Mouse (Mus musculus): ENCODE measurements around the gene Tarm1. TPM values are rescaled to one million over a fixed set of nuclear protein-coding genes. Genes with fewer than 3 reads are reported as not detected.

Gene Tarm1
- polyA plus RNA-seq, 1 experiment = 0.84 TPM

DNA sequence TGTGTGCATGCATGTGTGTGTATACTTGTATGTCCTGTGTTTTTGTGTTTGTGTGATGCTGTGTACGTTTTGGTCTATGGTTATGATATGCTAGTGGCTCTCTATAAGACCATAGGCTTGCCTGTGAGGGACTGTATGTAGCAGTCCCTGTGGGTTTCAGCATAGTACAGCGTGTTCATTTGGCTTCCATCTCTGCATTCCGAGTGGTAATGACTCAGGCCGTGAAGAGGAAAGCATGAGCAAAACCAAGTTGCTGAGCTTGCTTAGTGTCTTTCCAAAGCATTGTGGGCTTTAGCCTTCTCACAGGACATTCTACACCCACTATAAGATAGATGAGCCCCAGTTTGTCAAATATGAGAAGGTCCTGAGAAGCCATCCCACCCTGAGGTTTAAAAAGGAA is 39.1 kb downstream of the Tarm1 start:
- Histone ChIP-seq H3K4me1 (ENCODE audit: control insufficient read depth, insufficient read depth, low read length) (no peaks in the 10 kb centered on the region), H3K27me3 (ENCODE audit: control insufficient read depth, insufficient read depth, low read length) (no peaks in the 10 kb centered on the region), H3K27ac (ENCODE audit: insufficient read depth, low read length) (no peak overlapping the region), H3K4me3 (replicated peaks; ENCODE audit: insufficient read depth, low read depth, low read length) (no peak overlapping the region)
- TF ChIP-seq POLR2A (IDR thresholded peaks at IDR 0.05; ENCODE audit: borderline replicate concordance, insufficient read depth, low read length) = no peak
- TF ChIP-seq CTCF (IDR thresholded peaks at IDR 0.05; ENCODE audit: borderline replicate concordance, insufficient read depth, low read depth, low read length) = no peak
- 68% methylated on average over 4 of the region's 4 CpGs for WGBS
- no peak for DNase-seq

GRCm38 (mm10) chr7:3460261-3460660 is 42.2 kb downstream of the Tarm1 start:
- DNase-seq = no peak
- Histone ChIP-seq H3K27ac (ENCODE audit: insufficient read depth, low read length) (no peak overlapping the region), H3K4me3 (replicated peaks; ENCODE audit: insufficient read depth, low read depth, low read length) (no peak overlapping the region), H3K27me3 (ENCODE audit: control insufficient read depth, insufficient read depth, low read length) (no peaks in the 10 kb centered on the region), H3K4me1 (ENCODE audit: control insufficient read depth, insufficient read depth, low read length) (no peaks in the 10 kb centered on the region)
- 62% methylated on average over 8 of the region's 8 CpGs for WGBS
- TF ChIP-seq CTCF (IDR thresholded peaks at IDR 0.05; ENCODE audit: borderline replicate concordance, insufficient read depth, low read depth, low read length) = no peak
- no peak for TF ChIP-seq POLR2A (IDR thresholded peaks at IDR 0.05; ENCODE audit: borderline replicate concordance, insufficient read depth, low read length)

- WGBS = 78% methylated on average over 9 of the region's 9 CpGs
- no peaks in the 10 kb centered on the region for H3K27me3 ChIP-seq (ENCODE audit: control insufficient read depth, insufficient read depth, low read length)
- no peak overlapping the region for H3K27ac ChIP-seq (ENCODE audit: insufficient read depth, low read length)
- TF ChIP-seq POLR2A (IDR thresholded peaks at IDR 0.05; ENCODE audit: borderline replicate concordance, insufficient read depth, low read length) (no peak), CTCF (IDR thresholded peaks at IDR 0.05; ENCODE audit: borderline replicate concordance, insufficient read depth, low read depth, low read length) (no peak)
- DNase-seq = no peak
- no peaks in the 10 kb centered on the region for H3K4me1 ChIP-seq (ENCODE audit: control insufficient read depth, insufficient read depth, low read length)
- H3K4me3 ChIP-seq (replicated peaks; ENCODE audit: insufficient read depth, low read depth, low read length) = no peak overlapping the region
Observed at GRCm38 (mm10) chr7:3457841-3458217, 44.6 kb downstream of the Tarm1 start.

- H3K4me1 ChIP-seq (ENCODE audit: control insufficient read depth, insufficient read depth, low read length) = no peaks in the 10 kb centered on the region
- TF ChIP-seq CTCF (IDR thresholded peaks at IDR 0.05; ENCODE audit: borderline replicate concordance, insufficient read depth, low read depth, low read length) (no peak), POLR2A (IDR thresholded peaks at IDR 0.05; ENCODE audit: borderline replicate concordance, insufficient read depth, low read length) (no peak)
- H3K27me3 ChIP-seq (ENCODE audit: control insufficient read depth, insufficient read depth, low read length) = no peaks in the 10 kb centered on the region
- no peak overlapping the region for H3K27ac ChIP-seq (ENCODE audit: insufficient read depth, low read length)
- no peak overlapping the region for H3K4me3 ChIP-seq (replicated peaks; ENCODE audit: insufficient read depth, low read depth, low read length)
- DNase-seq = no peak
- 89% methylated on average over 10 of the region's 10 CpGs for WGBS
Observed at GRCm38 (mm10) chr7:3457111-3457840, 45.1 kb downstream of the Tarm1 start.

DNA sequence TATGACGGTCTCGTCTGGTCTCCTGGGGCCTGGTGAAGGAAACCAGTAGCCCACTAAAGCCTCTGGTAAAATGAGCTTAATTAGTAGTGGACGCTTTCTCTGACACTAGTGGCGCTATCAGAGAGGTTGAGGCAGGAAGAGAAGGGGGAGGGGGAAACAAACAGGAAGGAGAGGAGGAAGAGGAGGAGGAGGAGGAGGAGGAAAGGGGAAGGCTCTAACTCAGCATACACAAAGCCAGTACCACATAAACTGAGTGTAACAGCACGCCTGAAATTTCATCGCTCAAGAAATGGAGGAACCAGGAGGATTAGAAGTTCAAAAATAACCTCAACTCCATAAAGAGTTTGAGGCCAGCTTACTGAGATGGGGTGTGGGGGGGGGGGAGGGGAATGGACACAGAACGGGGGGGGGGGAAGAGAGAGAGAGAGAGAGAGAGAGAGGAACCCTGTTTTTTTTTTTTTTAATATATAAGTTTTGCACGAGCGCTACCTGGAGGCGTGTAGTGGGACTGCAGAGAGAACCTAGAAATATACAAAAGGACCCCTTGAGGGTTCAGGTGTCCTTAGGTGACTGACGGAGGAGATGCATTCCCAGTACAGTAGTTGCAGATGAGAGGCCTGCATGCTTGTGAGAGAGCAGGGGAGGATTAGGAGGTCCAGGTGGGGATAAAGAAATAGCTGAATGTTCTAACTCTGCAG is 48.8 kb downstream of the Tarm1 start:
- TF ChIP-seq POLR2A (IDR thresholded peaks at IDR 0.05; ENCODE audit: borderline replicate concordance, insufficient read depth, low read length) (no peak), CTCF (IDR thresholded peaks at IDR 0.05; ENCODE audit: borderline replicate concordance, insufficient read depth, low read depth, low read length) (peak; percentile 21; the same call in 1 of the 2 replicates)
- H3K27ac ChIP-seq (ENCODE audit: insufficient read depth, low read length) = no peak overlapping the region
- 58% methylated on average over 11 of the region's 11 CpGs for WGBS
- no peak for DNase-seq
- H3K4me1 ChIP-seq (ENCODE audit: control insufficient read depth, insufficient read depth, low read length) = no peaks in the 10 kb centered on the region
- no peaks in the 10 kb centered on the region for H3K27me3 ChIP-seq (ENCODE audit: control insufficient read depth, insufficient read depth, low read length)
- H3K4me3 ChIP-seq (replicated peaks; ENCODE audit: insufficient read depth, low read depth, low read length) = no peak overlapping the region

- Histone ChIP-seq H3K4me3 (replicated peaks; ENCODE audit: insufficient read depth, low read depth, low read length) (no peak overlapping the region), H3K27ac (ENCODE audit: insufficient read depth, low read length) (no peak overlapping the region), H3K27me3 (ENCODE audit: control insufficient read depth, insufficient read depth, low read length) (no peaks in the 10 kb centered on the region), H3K4me1 (ENCODE audit: control insufficient read depth, insufficient read depth, low read length) (no peaks in the 10 kb centered on the region)
- no peak for TF ChIP-seq POLR2A (IDR thresholded peaks at IDR 0.05; ENCODE audit: borderline replicate concordance, insufficient read depth, low read length)
- TF ChIP-seq CTCF (IDR thresholded peaks at IDR 0.05; ENCODE audit: borderline replicate concordance, insufficient read depth, low read depth, low read length) = no peak
- DNase-seq = no peak
- 70% methylated on average over 12 of the region's 12 CpGs for WGBS
Observed at GRCm38 (mm10) chr7:3452821-3453485, 49.5 kb downstream of the Tarm1 start.

DNA sequence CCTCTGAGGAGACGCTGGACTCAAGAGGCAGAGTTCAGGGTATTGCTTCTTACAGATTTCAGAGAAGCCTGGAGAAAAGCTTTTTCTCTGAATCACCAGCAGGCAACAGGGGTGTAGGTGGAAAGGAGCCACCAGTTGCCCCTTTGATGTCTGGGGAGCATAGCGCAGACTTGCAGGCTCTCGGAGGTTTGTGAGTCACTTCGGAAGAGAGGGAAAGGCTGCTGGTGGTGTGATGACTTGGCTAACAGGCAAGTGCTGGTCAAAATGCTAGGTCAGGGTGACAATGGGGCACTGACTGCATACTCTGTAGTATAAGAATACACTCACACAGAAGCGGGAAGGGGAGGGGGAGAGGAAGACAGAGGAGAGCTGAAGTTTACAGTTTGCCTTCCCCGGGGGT is 51.3 kb downstream of the Tarm1 start:
- Histone ChIP-seq H3K27ac (ENCODE audit: insufficient read depth, low read length) (no peak overlapping the region), H3K4me1 (ENCODE audit: control insufficient read depth, insufficient read depth, low read length) (no peaks in the 10 kb centered on the region), H3K27me3 (ENCODE audit: control insufficient read depth, insufficient read depth, low read length) (no peaks in the 10 kb centered on the region), H3K4me3 (replicated peaks; ENCODE audit: insufficient read depth, low read depth, low read length) (no peak overlapping the region)
- no peak for DNase-seq
- WGBS = 58% methylated on average over 6 of the region's 6 CpGs
- TF ChIP-seq CTCF (IDR thresholded peaks at IDR 0.05; ENCODE audit: borderline replicate concordance, insufficient read depth, low read depth, low read length) (no peak), POLR2A (IDR thresholded peaks at IDR 0.05; ENCODE audit: borderline replicate concordance, insufficient read depth, low read length) (no peak)
